Mouse (Mus musculus): ENCODE results near the gene Ttc28. TPM values are rescaled to one million over a fixed set of nuclear protein-coding genes. Genes with fewer than 3 reads are reported as not detected.

Ttc28 gene
- polyA plus RNA-seq, 1 experiment, result 6.7 TPM

DNA sequence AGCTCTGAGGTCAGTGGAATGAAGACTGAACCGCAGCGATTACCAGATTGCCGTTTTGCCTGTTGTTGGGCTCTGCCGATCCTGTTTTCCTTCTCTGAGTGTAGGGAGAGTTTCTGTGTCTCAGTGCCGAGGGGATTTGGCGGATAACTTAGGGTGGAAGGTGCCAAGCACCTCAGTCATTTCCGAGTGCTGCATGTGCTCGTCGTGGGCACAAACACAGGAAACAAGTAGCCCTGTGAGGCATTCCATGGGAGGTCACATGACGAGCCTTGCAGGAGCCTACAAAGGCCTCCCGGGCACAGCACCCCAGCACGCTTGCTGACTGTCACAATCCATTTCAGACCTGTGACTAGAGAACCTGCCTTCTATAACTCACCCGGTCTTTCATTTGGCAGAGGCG is 260.0 kb downstream of the Ttc28 start:
- Histone ChIP-seq H3K4me1 (peaks cover 81% of the 10 kb centered on the region), H3K4me3 (replicated peaks) (peak overlapping the region; percentile 33), H3K27me3 (replicated peaks) (peaks cover 4% of the 10 kb centered on the region), H3K9me3 (no peaks in the 10 kb centered on the region), H3K36me3 (replicated peaks; ENCODE audit: low read length) (no peaks in the 10 kb centered on the region)
- TF ChIP-seq FLI1 (IDR thresholded peaks at IDR 0.05; ENCODE audit: low read length) (no peak), GATA1 (IDR thresholded peaks at IDR 0.05; ENCODE audit: borderline replicate concordance, low read length) (no peak)

DNA sequence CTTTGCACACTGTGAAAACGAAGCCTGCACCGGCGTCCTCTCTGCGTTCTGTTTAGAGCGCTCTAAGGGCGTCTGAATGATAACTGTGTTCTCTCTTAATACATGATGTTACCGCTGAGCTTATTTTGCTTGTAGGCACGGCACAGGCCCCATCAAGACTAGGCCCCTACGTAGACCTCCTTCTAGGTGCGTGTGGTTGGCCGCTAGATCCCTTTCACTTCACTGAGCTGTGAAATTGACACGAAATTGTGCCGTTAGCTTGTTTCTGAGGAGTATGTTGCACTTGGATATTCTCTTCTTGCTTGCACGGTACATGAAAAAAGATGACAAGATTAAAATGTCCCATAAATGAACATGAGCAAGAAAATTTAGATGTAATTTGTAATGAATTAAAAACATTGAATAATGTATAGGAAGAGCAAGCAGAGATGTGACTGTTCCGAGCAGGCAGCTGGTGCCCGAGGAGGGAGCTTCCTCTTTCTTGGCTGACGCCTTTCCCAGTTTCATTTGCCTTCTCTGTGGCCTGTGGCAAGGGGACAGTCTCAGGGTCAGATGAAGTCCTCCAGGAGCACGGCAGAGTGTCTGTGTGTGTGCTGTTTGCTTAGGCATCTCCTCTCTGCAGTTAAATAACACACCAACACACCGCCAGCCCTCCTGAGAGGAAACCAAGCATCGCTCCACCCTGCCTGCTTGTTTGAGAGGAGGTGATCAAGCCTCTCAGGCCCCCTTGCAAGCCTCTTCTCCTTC is 261.7 kb downstream of the Ttc28 start:
- H3K4me3 ChIP-seq (replicated peaks), result peak overlapping the region; percentile 81
- H3K27me3 ChIP-seq (replicated peaks), result peaks cover 6% of the 10 kb centered on the region
- H3K36me3 ChIP-seq (replicated peaks; ENCODE audit: low read length), result no peaks in the 10 kb centered on the region
- H3K4me1 ChIP-seq, result peaks cover 76% of the 10 kb centered on the region
- H3K9me3 ChIP-seq, result no peaks in the 10 kb centered on the region
- TF ChIP-seq GATA1 (IDR thresholded peaks at IDR 0.05; ENCODE audit: borderline replicate concordance, low read length) (no peak), FLI1 (IDR thresholded peaks at IDR 0.05; ENCODE audit: low read length) (no peak)

DNA sequence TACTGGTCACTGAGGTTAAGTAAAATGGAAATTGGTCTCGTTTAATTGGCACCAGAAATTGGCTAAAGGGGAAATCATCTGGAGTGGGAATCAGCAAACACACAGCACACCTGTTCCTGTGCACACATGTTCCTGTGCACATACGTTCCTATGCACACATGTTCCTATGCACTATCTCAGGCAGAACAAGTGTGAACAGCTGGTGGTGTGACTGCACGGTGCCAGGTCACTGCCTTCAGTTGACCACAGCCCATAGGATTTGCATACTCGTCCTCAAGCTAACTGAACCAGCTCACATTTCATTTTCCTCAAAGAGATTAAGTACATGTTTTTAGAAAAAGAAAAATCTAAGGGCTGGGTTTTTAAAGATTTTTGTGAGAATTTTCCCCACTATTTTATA is 263.2 kb downstream of the Ttc28 start:
- peaks cover 6% of the 10 kb centered on the region for H3K27me3 ChIP-seq (replicated peaks)
- no peaks in the 10 kb centered on the region for H3K9me3 ChIP-seq
- peaks cover 75% of the 10 kb centered on the region for H3K4me1 ChIP-seq
- H3K36me3 ChIP-seq (replicated peaks; ENCODE audit: low read length), result no peaks in the 10 kb centered on the region
- peak overlapping the region; percentile 57 for H3K4me3 ChIP-seq (replicated peaks)
- no peak for TF ChIP-seq FLI1 (IDR thresholded peaks at IDR 0.05; ENCODE audit: low read length)
- TF ChIP-seq GATA1 (IDR thresholded peaks at IDR 0.05; ENCODE audit: borderline replicate concordance, low read length), result no peak

DNA sequence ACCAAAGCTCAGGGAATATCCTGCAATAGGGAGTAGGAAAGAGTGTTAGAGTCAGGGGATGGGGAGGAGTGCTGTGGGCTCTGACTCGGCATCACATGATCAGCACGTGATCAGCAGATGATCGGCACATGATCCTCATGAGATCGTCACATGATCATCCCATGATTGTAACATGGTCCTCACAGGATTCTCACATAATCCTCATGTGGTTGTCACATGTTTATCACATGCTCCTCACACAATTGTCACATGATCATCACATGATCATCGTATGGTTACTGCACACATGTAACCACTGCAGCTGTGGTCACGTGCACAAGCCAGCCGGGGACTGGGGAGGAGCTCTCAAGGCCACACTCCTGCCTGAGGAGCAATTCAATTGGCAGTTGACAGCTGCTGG is 264.8 kb downstream of the Ttc28 start:
- no peaks in the 10 kb centered on the region for H3K36me3 ChIP-seq (replicated peaks; ENCODE audit: low read length)
- no peak for TF ChIP-seq FLI1 (IDR thresholded peaks at IDR 0.05; ENCODE audit: low read length)
- no peak for TF ChIP-seq GATA1 (IDR thresholded peaks at IDR 0.05; ENCODE audit: borderline replicate concordance, low read length)
- no peaks in the 10 kb centered on the region for H3K9me3 ChIP-seq
- H3K4me3 ChIP-seq (replicated peaks), result no peak overlapping the region
- H3K27me3 ChIP-seq (replicated peaks), result peaks cover 12% of the 10 kb centered on the region
- peaks cover 60% of the 10 kb centered on the region for H3K4me1 ChIP-seq

DNA sequence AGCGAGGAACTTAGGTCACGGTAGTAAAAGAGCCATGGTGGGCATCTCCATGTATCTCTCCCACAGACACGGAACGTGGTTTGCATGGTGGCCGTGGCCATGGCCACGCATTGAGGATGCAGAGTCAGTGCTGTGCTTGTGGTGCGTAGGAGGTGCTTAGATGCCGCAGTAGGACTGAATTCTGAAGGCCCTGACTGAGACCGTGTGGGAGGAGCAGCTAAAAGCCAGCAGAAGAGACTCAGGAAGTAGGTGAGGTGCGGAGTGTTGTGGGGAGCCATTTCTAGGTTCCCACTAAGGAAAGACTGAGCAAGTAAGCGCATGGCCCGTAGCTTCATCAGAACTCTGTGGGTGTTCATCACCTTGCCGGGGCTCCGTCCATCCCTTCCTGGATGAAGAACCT is 271.0 kb downstream of the Ttc28 start:
- TF ChIP-seq FLI1 (IDR thresholded peaks at IDR 0.05; ENCODE audit: low read length), result no peak
- TF ChIP-seq GATA1 (IDR thresholded peaks at IDR 0.05; ENCODE audit: borderline replicate concordance, low read length), result no peak
- Histone ChIP-seq H3K4me1 (peaks cover 29% of the 10 kb centered on the region), H3K9me3 (no peaks in the 10 kb centered on the region), H3K36me3 (replicated peaks; ENCODE audit: low read length) (no peaks in the 10 kb centered on the region), H3K4me3 (replicated peaks) (no peak overlapping the region), H3K27me3 (replicated peaks) (peaks cover 27% of the 10 kb centered on the region)

DNA sequence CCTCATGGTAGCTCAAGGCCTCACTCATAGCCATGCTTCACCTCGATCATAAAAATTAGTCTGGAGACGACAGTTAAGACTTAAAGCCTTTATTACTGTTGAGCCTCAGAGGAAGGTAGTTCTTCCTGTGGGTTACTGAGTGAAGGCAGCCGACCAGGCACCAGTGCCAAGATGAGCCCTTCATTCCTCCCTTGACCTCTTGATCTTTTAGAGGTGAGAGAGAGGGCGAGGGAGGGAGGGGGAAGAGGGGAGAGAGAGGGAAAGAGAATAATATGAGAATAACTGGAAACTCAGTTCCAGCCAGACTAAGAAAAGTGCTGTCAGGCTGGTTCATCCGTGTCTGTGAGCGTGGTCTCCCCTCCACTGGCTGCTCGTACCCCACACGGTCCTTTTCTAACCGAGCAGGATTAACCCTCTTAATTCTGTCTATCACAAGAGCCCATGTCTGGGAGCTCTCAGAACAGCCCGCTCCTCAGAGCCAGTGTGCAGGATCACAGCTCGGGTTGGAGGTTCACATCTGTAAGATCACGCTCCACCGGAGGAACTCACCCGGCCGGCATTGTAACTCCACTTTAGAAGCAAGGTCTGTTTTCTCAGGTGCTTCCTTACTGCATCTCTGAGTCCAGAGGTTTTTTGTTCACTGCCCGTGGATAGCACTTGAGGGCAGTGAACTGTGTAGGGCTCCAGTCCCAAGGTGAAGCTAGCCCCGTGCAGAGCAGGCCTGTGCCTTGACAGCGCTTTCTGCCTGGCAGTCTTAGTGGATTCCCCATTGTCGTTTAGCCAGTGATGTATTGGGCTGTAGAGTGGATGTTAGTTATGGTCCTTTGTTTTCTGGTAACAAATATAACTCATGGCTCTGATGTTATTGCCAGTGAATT is 272.5 kb downstream of the Ttc28 start:
- Histone ChIP-seq H3K4me1 (peaks cover 27% of the 10 kb centered on the region), H3K9me3 (no peaks in the 10 kb centered on the region)
- TF ChIP-seq FLI1 (IDR thresholded peaks at IDR 0.05; ENCODE audit: low read length) (no peak), GATA1 (IDR thresholded peaks at IDR 0.05; ENCODE audit: borderline replicate concordance, low read length) (no peak)

DNA sequence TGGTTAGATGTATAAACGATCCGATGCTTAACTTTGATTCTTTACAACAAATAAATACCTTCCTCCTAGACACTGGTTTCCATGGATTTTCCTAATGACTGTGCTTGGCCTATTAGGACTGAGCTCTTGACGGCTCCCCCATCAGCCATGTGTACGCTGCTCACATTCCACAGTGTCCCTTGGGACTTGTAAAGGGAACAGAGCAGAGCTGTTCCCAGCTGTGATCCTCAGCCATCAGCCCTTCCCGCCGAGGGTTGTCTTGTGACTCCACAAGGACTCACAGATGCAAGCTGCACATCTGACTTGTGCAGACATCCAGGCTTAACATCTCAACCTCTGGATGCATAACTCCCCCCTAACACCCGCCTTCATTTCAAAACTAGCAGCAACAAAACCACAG is 275.0 kb downstream of the Ttc28 start:
- no peaks in the 10 kb centered on the region for H3K9me3 ChIP-seq
- no peak overlapping the region for H3K4me3 ChIP-seq (replicated peaks)

More for the DNA sequence above, 272.5 kb downstream of the Ttc28 start:
- H3K4me3 ChIP-seq (replicated peaks), result no peak overlapping the region
- no peaks in the 10 kb centered on the region for H3K36me3 ChIP-seq (replicated peaks; ENCODE audit: low read length)
- H3K27me3 ChIP-seq (replicated peaks), result peaks cover 31% of the 10 kb centered on the region

DNA sequence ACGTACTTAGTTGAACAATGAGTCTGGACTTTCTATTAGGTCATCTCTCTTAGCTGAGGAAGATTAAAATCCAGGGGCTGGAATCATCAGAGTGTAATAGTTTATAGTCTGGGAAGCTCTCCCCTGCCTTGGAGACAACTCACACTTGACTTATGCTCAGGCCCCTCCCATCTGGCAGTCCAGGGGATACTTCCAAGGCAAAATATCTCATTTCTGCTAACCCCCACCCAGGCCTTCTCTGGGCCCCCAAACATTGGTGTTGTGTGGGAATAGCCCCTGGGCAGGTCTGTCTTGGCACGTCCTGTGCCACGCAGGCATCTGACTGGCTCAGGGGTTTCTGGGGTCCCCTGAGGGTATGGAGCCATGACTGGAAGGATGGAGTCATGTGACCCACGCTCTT is 275.7 kb downstream of the Ttc28 start:
- H3K27me3 ChIP-seq (replicated peaks), result peaks cover 39% of the 10 kb centered on the region
- no peaks in the 10 kb centered on the region for H3K36me3 ChIP-seq (replicated peaks; ENCODE audit: low read length)
- H3K9me3 ChIP-seq, result no peaks in the 10 kb centered on the region
- H3K4me1 ChIP-seq, result peaks cover 40% of the 10 kb centered on the region
- no peak for TF ChIP-seq GATA1 (IDR thresholded peaks at IDR 0.05; ENCODE audit: borderline replicate concordance, low read length)
- no peak for TF ChIP-seq FLI1 (IDR thresholded peaks at IDR 0.05; ENCODE audit: low read length)
- no peak overlapping the region for H3K4me3 ChIP-seq (replicated peaks)

More for the DNA sequence above, 275.0 kb downstream of the Ttc28 start:
- Histone ChIP-seq H3K36me3 (replicated peaks; ENCODE audit: low read length) (no peaks in the 10 kb centered on the region), H3K27me3 (replicated peaks) (peaks cover 38% of the 10 kb centered on the region), H3K4me1 (peaks cover 35% of the 10 kb centered on the region)
- TF ChIP-seq FLI1 (IDR thresholded peaks at IDR 0.05; ENCODE audit: low read length) (no peak), GATA1 (IDR thresholded peaks at IDR 0.05; ENCODE audit: borderline replicate concordance, low read length) (no peak)

DNA sequence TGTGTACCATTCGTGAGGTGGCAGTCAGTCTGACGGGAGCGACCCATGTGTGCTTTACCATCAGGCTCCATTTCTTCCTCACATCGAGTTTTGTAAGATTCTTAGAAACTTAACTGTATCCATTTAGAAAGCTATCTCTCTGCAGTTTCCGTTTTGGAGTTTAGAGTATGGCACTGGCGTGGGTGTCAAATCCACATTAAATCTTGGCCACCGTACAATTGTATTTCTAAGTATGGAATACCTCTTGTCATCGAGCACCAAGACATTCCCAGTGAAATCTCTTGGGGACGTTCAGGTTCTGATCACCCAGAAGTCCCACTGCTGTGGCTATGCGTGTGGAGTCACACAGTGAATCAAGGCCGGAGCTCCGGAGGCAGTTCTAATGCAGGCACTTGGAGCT is 276.3 kb downstream of the Ttc28 start:
- H3K4me3 ChIP-seq (replicated peaks), result no peak overlapping the region
- peaks cover 36% of the 10 kb centered on the region for H3K4me1 ChIP-seq
- TF ChIP-seq FLI1 (IDR thresholded peaks at IDR 0.05; ENCODE audit: low read length) (no peak), GATA1 (IDR thresholded peaks at IDR 0.05; ENCODE audit: borderline replicate concordance, low read length) (no peak)
- H3K36me3 ChIP-seq (replicated peaks; ENCODE audit: low read length), result no peaks in the 10 kb centered on the region
- no peaks in the 10 kb centered on the region for H3K9me3 ChIP-seq
- peaks cover 36% of the 10 kb centered on the region for H3K27me3 ChIP-seq (replicated peaks)

DNA sequence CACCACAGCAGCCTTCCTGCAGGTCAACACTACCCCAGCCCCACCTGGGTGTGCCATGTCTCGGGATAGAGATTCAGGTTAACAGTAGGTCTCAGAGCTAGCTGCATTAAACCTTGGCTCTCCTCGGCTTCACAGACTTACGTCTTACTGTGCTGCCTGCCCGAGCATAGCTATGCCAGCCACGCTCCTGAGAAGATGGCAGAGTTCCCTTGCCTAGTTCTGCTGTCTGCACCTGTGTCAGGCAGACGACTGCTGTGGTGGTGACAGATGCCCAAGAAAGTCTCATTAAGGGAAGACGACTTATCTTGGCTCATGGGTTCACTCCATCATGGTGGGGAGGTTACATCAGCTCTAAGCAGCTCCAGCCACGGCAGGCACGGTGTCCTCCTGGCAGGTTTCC is 278.7 kb downstream of the Ttc28 start:
- H3K36me3 ChIP-seq (replicated peaks; ENCODE audit: low read length), result no peaks in the 10 kb centered on the region
- H3K4me1 ChIP-seq, result peaks cover 49% of the 10 kb centered on the region
- no peaks in the 10 kb centered on the region for H3K9me3 ChIP-seq
- H3K4me3 ChIP-seq (replicated peaks), result peak overlapping the region; percentile 12
- TF ChIP-seq GATA1 (IDR thresholded peaks at IDR 0.05; ENCODE audit: borderline replicate concordance, low read length) (no peak), FLI1 (IDR thresholded peaks at IDR 0.05; ENCODE audit: low read length) (no peak)
- H3K27me3 ChIP-seq (replicated peaks), result peaks cover 40% of the 10 kb centered on the region
